Mouse (Mus musculus) central nervous system, embryonic 11.5 days (tissue): Measurements from ENCODE around the gene Phf11b. TPM values are rescaled to one million over a fixed set of nuclear protein-coding genes. Genes with fewer than 3 reads are reported as not detected.

Experiments used
- polyA plus RNA-seq: library from polyadenylated mRNA; depleted of rRNA; stranded (reverse); fragments of >200 nt; gene quantifications from 2 replicates; pipeline ENCODE4 v1.2.3, GENCODE M21; 2012; rRNA removed

The Phf11b gene
- 0.16 and 0.21 TPM in 2 replicates for polyA plus RNA-seq

DNA sequence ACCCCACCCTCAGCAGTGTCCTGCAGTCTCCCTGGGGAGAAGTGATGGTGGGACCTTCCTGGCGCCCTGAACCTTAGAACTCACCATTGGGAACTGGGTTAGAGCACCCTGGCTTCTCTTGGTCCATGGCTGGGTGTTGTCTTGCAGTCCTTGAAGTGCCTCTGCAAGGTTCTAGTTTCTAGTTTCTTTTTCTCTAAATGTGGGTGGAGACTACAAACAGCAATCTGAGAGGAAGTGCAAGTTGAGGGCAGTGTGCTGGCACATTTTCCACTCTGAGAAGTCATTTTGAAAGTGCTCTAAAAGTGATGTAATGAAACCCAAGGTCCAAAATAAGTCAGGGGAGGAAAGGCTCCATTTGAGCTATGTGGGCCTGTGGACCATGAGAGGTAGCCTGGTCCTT, at the start of gene Phf11b:
Phf11b (minus strand) TSS at position 163 of the 400 bp plus-strand sequence.

GRCm38 (mm10) chr14:59365244-59365644, 24.1 kb upstream of the Phf11b start, which contains the start of gene Phf11d:
Phf11d (minus strand) TSS chr14:59365470.

GRCm38 (mm10) chr14:59297391-59297790, 43.8 kb downstream of the Phf11b start, which contains the start of gene Phf11a:
Phf11a (minus strand) TSS chr14:59297522.

Other genes with a start within 250 kb of the Phf11b start
- gene 1700129C05Rik, start 198.5 kb downstream of the Phf11b start, polyA plus RNA-seq: not detected in 2 replicates
- gene Gm5142, start 162.6 kb downstream of the Phf11b start, polyA plus RNA-seq: not detected in 2 replicates
- 53.0 and 79.3 TPM in 2 replicates for gene Rcbtb1, start 140.1 kb downstream of the Phf11b start, polyA plus RNA-seq
- gene Gm6904, start 81.1 kb downstream of the Phf11b start, polyA plus RNA-seq: not detected in 2 replicates
- not detected in 2 replicates for gene Phf11a, start 43.8 kb downstream of the Phf11b start, polyA plus RNA-seq
- 0.34 and 0.43 TPM in 2 replicates for gene Phf11d, start 24.1 kb upstream of the Phf11b start, polyA plus RNA-seq
- gene Phf11c, start 54.0 kb upstream of the Phf11b start, polyA plus RNA-seq: 1.0 and 2.2 TPM in 2 replicates
- 7.5 and 10.4 TPM in 2 replicates for gene Setdb2, start 99.5 kb upstream of the Phf11b start, polyA plus RNA-seq
- 15.9 and 18.1 TPM in 2 replicates for gene Cab39l, start 99.6 kb upstream of the Phf11b start, polyA plus RNA-seq